In genomic region chr19:8713306-8713996, GRCm38 (mm10) we compare ENCODE assay signal across 8 mouse cellular contexts. TPM values are rescaled to one million over a fixed set of nuclear protein-coding genes. Genes with fewer than 3 reads are reported as not detected.
DNase-seq lines count a peak whose midpoint lies in the region; ATAC-seq lines count a peak whose summit lies in the region.

No protein-coding gene starts in this region.

- ATAC-seq in activated CD4-positive, CD25-positive, alpha-beta regulatory T cell, adult 4 months = peak; percentile 63
- peak; percentile 75 for ATAC-seq in common myeloid progenitor, adult 5-6 weeks (replicated peaks; ENCODE audit: low read depth, poor library complexity, severe bottlenecking)
- ATAC-seq in megakaryocyte, adult 5-6 weeks (ENCODE audit: poor library complexity, severe bottlenecking) = peak; percentile 80

- DNase-seq in gastrocnemius, adult 8-10 months (ENCODE audit: low spot score in 2 of 2) = peak; percentile 87 to 91
- DNase-seq in induced T-regulatory cell, adult 2 months (ENCODE audit: low read depth) = peak; percentile 93
- DNase-seq in left cerebral cortex, adult 8-10 months (ENCODE audit: low spot score in 2 of 2) = peak; percentile 89 to 90
- peak; percentile 94 for DNase-seq in right cerebral cortex, adult 18-20 months
- DNase-seq in urinary bladder, adult 2 months (ENCODE audit: low spot score) = peak; percentile 89

RNA-seq across cellular contexts. Expression of gene Slc3a2, which starts 9.7 kb away (rescaled TPM):
- 10 to 100 TPM; 60.3 to 69.3 TPM for polyA plus RNA-seq in activated CD4-positive, CD25-positive, alpha-beta regulatory T cell, adult 4 months (2017; shearing (Covaris generic))
- total RNA-seq in common myeloid progenitor, adult 5-6 weeks (2017) = 124 and 150 TPM in 2 replicates
- 10 to 100 TPM; 29.7 to 37.0 (median 31.1) TPM for total RNA-seq in gastrocnemius, adult 8-10 months (2022)
- total RNA-seq in left cerebral cortex, adult 8-10 months (2022) = 100 to 1,000 TPM; 147 to 155 (median 150) TPM
- 26.3 and 32.6 TPM in 2 replicates for total RNA-seq in megakaryocyte, adult 5-6 weeks (2015)
- total RNA-seq in megakaryocyte, adult 5-6 weeks (2017) = 31.6 and 34.1 TPM in 2 replicates
- 103 and 115 TPM in 2 replicates for polyA plus RNA-seq in urinary bladder, adult 2 months (2012; rRNA removed)

RNA-seq across cellular contexts. Expression of gene Wdr74, which starts 22.2 kb away (rescaled TPM):
- polyA plus RNA-seq in activated CD4-positive, CD25-positive, alpha-beta regulatory T cell, adult 4 months (2017; shearing (Covaris generic)) = 10 to 100 TPM; 43.3 to 70.5 TPM
- total RNA-seq in common myeloid progenitor, adult 5-6 weeks (2017) = 121 and 149 TPM in 2 replicates
- 10 to 100 TPM; 14.0 to 16.7 (median 14.9) TPM for total RNA-seq in gastrocnemius, adult 8-10 months (2022)
- 10 to 100 TPM; 43.0 to 47.5 (median 45.1) TPM for total RNA-seq in left cerebral cortex, adult 8-10 months (2022)
- total RNA-seq in megakaryocyte, adult 5-6 weeks (2015) = 30.3 and 37.1 TPM in 2 replicates
- 38.2 and 38.5 TPM in 2 replicates for total RNA-seq in megakaryocyte, adult 5-6 weeks (2017)
- 37.9 and 45.9 TPM in 2 replicates for polyA plus RNA-seq in urinary bladder, adult 2 months (2012; rRNA removed)

RNA-seq across cellular contexts. Expression of gene 1700092M07Rik, which starts 27.1 kb away (rescaled TPM):
- not detected for polyA plus RNA-seq in activated CD4-positive, CD25-positive, alpha-beta regulatory T cell, adult 4 months (2017; shearing (Covaris generic))
- 1.5 and 5.8 TPM in 2 replicates for total RNA-seq in common myeloid progenitor, adult 5-6 weeks (2017)
- total RNA-seq in gastrocnemius, adult 8-10 months (2022) = not detected
- total RNA-seq in left cerebral cortex, adult 8-10 months (2022) = 1 to 10 TPM in 2 of 4 experiments, not detected in 2; 1.4 to 2.0 TPM
- total RNA-seq in megakaryocyte, adult 5-6 weeks (2015) = 0.83 TPM in 1 of 2 replicates, not detected in the other
- 1.3 TPM in 1 of 2 replicates, not detected in the other for total RNA-seq in megakaryocyte, adult 5-6 weeks (2017)
- polyA plus RNA-seq in urinary bladder, adult 2 months (2012; rRNA removed) = 0.19 and 0.28 TPM in 2 replicates

RNA-seq across cellular contexts. Expression of gene Stx5a, which starts 27.8 kb away (rescaled TPM):
- 100 to 1,000 TPM; 109 to 113 TPM for polyA plus RNA-seq in activated CD4-positive, CD25-positive, alpha-beta regulatory T cell, adult 4 months (2017; shearing (Covaris generic))
- 45.7 and 60.0 TPM in 2 replicates for total RNA-seq in common myeloid progenitor, adult 5-6 weeks (2017)
- total RNA-seq in gastrocnemius, adult 8-10 months (2022) = 10 to 100 TPM; 12.3 to 19.8 (median 14.9) TPM
- 10 to 100 TPM; 59.6 to 66.4 (median 65.6) TPM for total RNA-seq in left cerebral cortex, adult 8-10 months (2022)
- 40.9 and 55.3 TPM in 2 replicates for total RNA-seq in megakaryocyte, adult 5-6 weeks (2015)
- total RNA-seq in megakaryocyte, adult 5-6 weeks (2017) = 40.8 and 65.6 TPM in 2 replicates
- polyA plus RNA-seq in urinary bladder, adult 2 months (2012; rRNA removed) = 96.5 and 99.1 TPM in 2 replicates

RNA-seq across cellular contexts. Expression of gene Nxf1, which starts 43.4 kb away (rescaled TPM):
- 100 to 1,000 TPM; 126 to 163 TPM for polyA plus RNA-seq in activated CD4-positive, CD25-positive, alpha-beta regulatory T cell, adult 4 months (2017; shearing (Covaris generic))
- 126 and 129 TPM in 2 replicates for total RNA-seq in common myeloid progenitor, adult 5-6 weeks (2017)
- total RNA-seq in gastrocnemius, adult 8-10 months (2022) = 10 to 100 TPM; 24.0 to 34.0 (median 27.7) TPM
- 10 to 100 TPM; 77.1 to 88.0 (median 80.2) TPM for total RNA-seq in left cerebral cortex, adult 8-10 months (2022)
- 257 and 292 TPM in 2 replicates for total RNA-seq in megakaryocyte, adult 5-6 weeks (2015)
- 69.7 and 76.0 TPM in 2 replicates for total RNA-seq in megakaryocyte, adult 5-6 weeks (2017)
- polyA plus RNA-seq in urinary bladder, adult 2 months (2012; rRNA removed) = 196 and 275 TPM in 2 replicates

Comparison
In these comparisons a context has a peak if more than half of its experiments do, and no peak if none do; other contexts are left out.
1. Peak in every context shown above with its lines: DNase-seq and ATAC-seq.